Comparison of ENCODE assay signal across 13 mouse cellular contexts in the genomic region with DNA sequence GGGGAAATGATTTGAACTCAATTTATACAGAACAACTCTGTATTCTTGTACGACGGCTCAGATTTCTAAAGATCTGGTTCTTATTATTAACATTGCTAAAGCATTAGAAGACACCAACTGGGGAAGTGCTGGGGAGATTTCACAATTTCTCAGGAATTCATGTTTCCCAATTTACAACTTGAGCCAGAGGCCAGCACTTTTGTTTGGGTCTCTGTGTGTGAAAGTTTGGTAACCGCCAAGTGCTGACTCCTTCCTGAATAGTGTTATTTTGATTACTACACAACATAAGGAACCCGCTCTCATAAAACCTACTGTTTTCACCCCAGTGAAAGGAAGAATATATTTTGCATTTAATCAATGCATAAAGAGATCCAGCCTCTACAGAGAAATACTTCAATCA. TPM values are rescaled to one million over a fixed set of nuclear protein-coding genes. Genes with fewer than 3 reads are reported as not detected.
DNase-seq lines count a peak whose midpoint lies in the region; ATAC-seq and TF ChIP-seq lines count a peak whose summit lies in the region.
"Had no signal": no experiment of that assay in that cellular context is flagged by ENCODE, and none has a peak within 500 bp of the region (broad histone marks: within the 10 kb centered on the region; RNA-seq: fewer than 3 reads in every experiment).

No protein-coding gene starts in this region.

- no peak for ATAC-seq in forebrain, embryonic 15.5 days (replicated peaks)
- no peak for ATAC-seq in lung, embryonic 14.5 days (ENCODE audit: insufficient read depth)
- 0 out of 2 replicates have a peak, but pooled peaks have one; percentile 5 for ATAC-seq in lung, embryonic 15.5 days (ENCODE audit: borderline replicate concordance, extremely low read depth, low FRiP score, low TSS enrichment)
- ATAC-seq: CD4-positive, CD25-positive, alpha-beta regulatory T cell, adult 4 months; intestine, embryonic 16.5 days had no signal

- no peaks in the 10 kb centered on the region for H3K27me3 ChIP-seq in forebrain, embryonic 15.5 days
- no peaks in the 10 kb centered on the region for H3K27me3 ChIP-seq in forebrain, embryonic 10.5 days (ENCODE audit: poor library complexity, severe bottlenecking)
- H3K27me3 ChIP-seq in lung, embryonic 14.5 days (ENCODE audit: insufficient read depth, low read length), result no peaks in the 10 kb centered on the region
- no peaks in the 10 kb centered on the region for H3K27me3 ChIP-seq in lung, embryonic 15.5 days
- H3K27me3 ChIP-seq: heart, embryonic 15.5 days; limb, embryonic 12.5 days had no signal

- WGBS in forebrain, embryonic 15.5 days, result 43% methylated on average over 4 of the region's 4 CpGs
- 72% methylated on average over 4 of the region's 4 CpGs for WGBS in forebrain, embryonic 10.5 days
- WGBS in lung, embryonic 14.5 days, result 66% methylated on average over 4 of the region's 4 CpGs
- WGBS in lung, adult 2 months, result 59% methylated on average over 4 of the region's 4 CpGs
- WGBS in lung, embryonic 15.5 days, result 65% methylated on average over 4 of the region's 4 CpGs

- H3K27ac ChIP-seq in forebrain, embryonic 15.5 days (replicated peaks), result peak overlapping the region; percentile 68; the same call in 1 of the 2 replicates
- no peak overlapping the region for H3K27ac ChIP-seq in forebrain, embryonic 10.5 days
- no peak overlapping the region for H3K27ac ChIP-seq in lung, embryonic 14.5 days (ENCODE audit: low read depth)
- no peak overlapping the region for H3K27ac ChIP-seq in lung, embryonic 15.5 days
- H3K27ac ChIP-seq: heart, embryonic 15.5 days had no signal

- 0 out of 2 replicates have a peak, but pooled peaks cover 3% of the 10 kb centered on the region for H3K36me3 ChIP-seq in forebrain, embryonic 15.5 days
- H3K36me3 ChIP-seq in forebrain, embryonic 10.5 days (replicated peaks), result peaks cover 27% of the 10 kb centered on the region
- H3K36me3 ChIP-seq in lung, embryonic 14.5 days (ENCODE audit: insufficient read depth), result no peaks in the 10 kb centered on the region
- H3K36me3 ChIP-seq in lung, embryonic 15.5 days, result no peaks in the 10 kb centered on the region
- H3K36me3 ChIP-seq: heart, embryonic 15.5 days; limb, embryonic 12.5 days had no signal

- no peak for TF ChIP-seq CTCF in lung, embryonic 14.5 days (IDR thresholded peaks at IDR 0.05; ENCODE audit: low read depth)
- TF ChIP-seq CTCF in lung, adult 2 months (IDR thresholded peaks at IDR 0.05; ENCODE audit: insufficient read depth, low read length), result no peak

- H3K9ac ChIP-seq in forebrain, embryonic 15.5 days (replicated peaks), result no peak overlapping the region
- no peak overlapping the region for H3K9ac ChIP-seq in lung, embryonic 14.5 days
- no peak overlapping the region for H3K9ac ChIP-seq in lung, embryonic 15.5 days
- H3K9ac ChIP-seq: heart, embryonic 15.5 days; limb, embryonic 12.5 days had no signal

- no peak overlapping the region for H3K4me2 ChIP-seq in forebrain, embryonic 15.5 days (replicated peaks)
- no peak overlapping the region for H3K4me2 ChIP-seq in lung, embryonic 14.5 days
- H3K4me2 ChIP-seq in lung, embryonic 15.5 days, result no peak overlapping the region
- H3K4me2 ChIP-seq: heart, embryonic 15.5 days; limb, embryonic 12.5 days had no signal

- no peak for DNase-seq in forebrain, embryonic 10.5 days (ENCODE audit: extremely low spot score, low spot score)
- DNase-seq in lung, embryonic 14.5 days, result peak; percentile 30
- no peak for DNase-seq in lung, adult 2 months
- no peak for DNase-seq in frontal cortex, postnatal 25 days (ENCODE audit: low spot score in 2 of 2)
- DNase-seq in spleen, postnatal 14 days (ENCODE audit: low spot score in 2 of 2), result no peak
- DNase-seq in layer of hippocampus, postnatal 25 days (ENCODE audit: extremely low spot score in 1 of 2, low spot score in 1 of 2), result no peak

- H3K4me3 ChIP-seq in forebrain, embryonic 15.5 days, result no peak overlapping the region
- no peak overlapping the region for H3K4me3 ChIP-seq in forebrain, embryonic 10.5 days
- no peak overlapping the region for H3K4me3 ChIP-seq in lung, embryonic 14.5 days (ENCODE audit: low read depth, low read length)
- H3K4me3 ChIP-seq in lung, adult 2 months (replicated peaks; ENCODE audit: extremely low read depth, low read depth, low read length), result no peak overlapping the region
- H3K4me3 ChIP-seq in lung, embryonic 15.5 days, result no peak overlapping the region
- H3K4me3 ChIP-seq: heart, embryonic 15.5 days; limb, embryonic 12.5 days had no signal

- H3K9me3 ChIP-seq in forebrain, embryonic 15.5 days, result no peaks in the 10 kb centered on the region
- no peaks in the 10 kb centered on the region for H3K9me3 ChIP-seq in forebrain, embryonic 10.5 days
- no peaks in the 10 kb centered on the region for H3K9me3 ChIP-seq in lung, embryonic 14.5 days (ENCODE audit: low read depth, low read length)
- H3K9me3 ChIP-seq in lung, embryonic 15.5 days, result no peaks in the 10 kb centered on the region
- H3K9me3 ChIP-seq: heart, embryonic 15.5 days; limb, embryonic 12.5 days had no signal

- peaks cover 25% of the 10 kb centered on the region for H3K4me1 ChIP-seq in forebrain, embryonic 15.5 days
- peaks cover 13% of the 10 kb centered on the region for H3K4me1 ChIP-seq in forebrain, embryonic 10.5 days
- H3K4me1 ChIP-seq in lung, embryonic 14.5 days (ENCODE audit: insufficient read depth), result no peaks in the 10 kb centered on the region
- H3K4me1 ChIP-seq in lung, adult 2 months (ENCODE audit: control insufficient read depth, insufficient read depth, low read length), result peaks cover 3% of the 10 kb centered on the region; the same call in 1 of the 2 replicates
- H3K4me1 ChIP-seq in lung, embryonic 15.5 days, result no peaks in the 10 kb centered on the region
- H3K4me1 ChIP-seq: heart, embryonic 15.5 days had no signal

- TF ChIP-seq POLR2A in lung, adult 2 months (IDR thresholded peaks at IDR 0.05; ENCODE audit: borderline replicate concordance, extremely low read depth, low read depth, low read length), result no peak

RNA-seq across cellular contexts. Expression of gene Abcd2, which starts 19.4 kb away (rescaled TPM):
- 21.2 and 23.5 TPM in 2 replicates for polyA plus RNA-seq in forebrain, embryonic 15.5 days (2015; fragmentation: Nextera tagmentation; extraction: Ambion mirVana)
- polyA plus RNA-seq in forebrain, embryonic 10.5 days (2016; fragmentation: Nextera tagmentation; extraction: Ambion mirVana), result 16.0 and 16.3 TPM in 2 replicates
- polyA plus RNA-seq in lung, embryonic 14.5 days (2014; fragmentation: Nextera tagmentation; extraction: Ambion mirVana), result 2.5 and 2.9 TPM in 2 replicates
- 4.0 and 6.5 TPM in 2 replicates for polyA plus RNA-seq in lung, adult 2 months (2012; rRNA removed)
- polyA plus RNA-seq in lung, embryonic 15.5 days (2015; fragmentation: Nextera tagmentation; extraction: Ambion mirVana), result 2.7 and 4.0 TPM in 2 replicates
- 10 to 100 TPM; 20.2 to 22.2 TPM for total RNA-seq in layer of hippocampus, postnatal 25 days (2021)

RNA-seq across cellular contexts. Expression of gene CN725425, which starts 27.1 kb away (rescaled TPM):
- polyA plus RNA-seq in forebrain, embryonic 15.5 days (2015; fragmentation: Nextera tagmentation; extraction: Ambion mirVana), result not detected in 2 replicates
- polyA plus RNA-seq in forebrain, embryonic 10.5 days (2016; fragmentation: Nextera tagmentation; extraction: Ambion mirVana), result not detected in 2 replicates
- not detected in 2 replicates for polyA plus RNA-seq in lung, embryonic 14.5 days (2014; fragmentation: Nextera tagmentation; extraction: Ambion mirVana)
- not detected in 2 replicates for polyA plus RNA-seq in lung, adult 2 months (2012; rRNA removed)
- 0.08 TPM in 1 of 2 replicates, not detected in the other for polyA plus RNA-seq in lung, embryonic 15.5 days (2015; fragmentation: Nextera tagmentation; extraction: Ambion mirVana)
- total RNA-seq in layer of hippocampus, postnatal 25 days (2021), result under 1 TPM in 1 of 2 experiments, not detected in 1; 0.12 TPM
- total RNA-seq: layer of hippocampus, adult 18-20 months had no signal
- polyA plus RNA-seq: CD4-positive, CD25-positive, alpha-beta regulatory T cell, adult 4 months; heart, embryonic 15.5 days; intestine, embryonic 16.5 days; limb, embryonic 12.5 days had no signal
